Mouse (Mus musculus) limb, embryonic 15.5 days (tissue): Measurements from ENCODE around the gene Frmd4a. TPM values are rescaled to one million over a fixed set of nuclear protein-coding genes. Genes with fewer than 3 reads are reported as not detected.
A peak's percentile ranks its signal among the peaks of the same experiment; 100 is the strongest.

Experiments
- ATAC-seq: fragments of 200-750 bp; cut with Nextera tagmentation; 2 replicates; pipeline ENCODE4 v1.8.0; 2017; ENCODE audit warnings: low read depth, moderate TSS enrichment; ENCODE audit not compliant: insufficient number of reproducible peaks, low FRiP score, low TSS enrichment
- H3K27ac ChIP-seq: fragments of 300-500 bp; sonication (generic); 2 replicates; pipeline ENCODE4 v1.5.1; 2015; ENCODE audit warnings: moderate library complexity, mild to moderate bottlenecking, inconsistent platforms
- H3K27me3 ChIP-seq: fragments of 300-500 bp; sonication (generic); 2 replicates; pipeline ENCODE4 v1.6.1; 2015; ENCODE audit warnings: inconsistent platforms
- H3K36me3 ChIP-seq: fragments of 300-500 bp; sonication (generic); 2 replicates; pipeline ENCODE4 v1.6.1; 2015; ENCODE audit warnings: inconsistent platforms
- H3K4me1 ChIP-seq: fragments of 300-500 bp; sonication (generic); 2 replicates; pipeline ENCODE4 v1.6.1; 2015; ENCODE audit warnings: inconsistent platforms
- H3K4me2 ChIP-seq: fragments of 300-500 bp; sonication (generic); 2 replicates; pipeline ENCODE4 v1.6.1; 2015; ENCODE audit warnings: mild to moderate bottlenecking, inconsistent platforms
- H3K4me3 ChIP-seq: fragments of 300-500 bp; sonication (generic); 2 replicates; pipeline ENCODE4 v1.5.1; 2015; ENCODE audit warnings: mild to moderate bottlenecking, inconsistent platforms
- H3K9ac ChIP-seq: fragments of 300-500 bp; sonication (generic); 2 replicates; pipeline ENCODE4 v1.6.1; 2015; ENCODE audit warnings: inconsistent platforms
- H3K9me3 ChIP-seq: fragments of 300-500 bp; sonication (generic); 2 replicates; pipeline ENCODE4 v1.6.1; 2016; ENCODE audit warnings: inconsistent platforms
- WGBS: fragments of 180-500 bp; shearing (Covaris S2); methylation state at CpG from one replicate; pipeline ENCODE4 v1.1.7; 2015; 5-methylcytosine and 5-hydroxymethylcytosine counted together
- polyA plus RNA-seq: library from polyadenylated mRNA; unstranded; fragments of >200 nt; fragmentation: Nextera tagmentation; extraction: Ambion mirVana; gene quantifications from 2 replicates; pipeline ENCODE4 v1.2.1, GENCODE M21; 2015

Frmd4a gene
- polyA plus RNA-seq, result 29.6 and 34.1 TPM in 2 replicates

GRCm38 (mm10) chr2:4017528-4018288 is at the start of gene Frmd4a:
Gene Frmd4a, plus strand, starts transcription at chr2:4017717.
- no peak within 1 kb of the TSS for H3K4me3 ChIP-seq
- 19% methylated on average over 8 of the region's 8 CpGs for WGBS
- no peaks in the 10 kb centered on the region for H3K36me3 ChIP-seq
- no peak for ATAC-seq
- H3K4me2 ChIP-seq, result 0 out of 2 replicates have a peak within 1 kb of the TSS, but pooled peaks have one; percentile 19
- H3K9me3 ChIP-seq, result no peaks in the 10 kb centered on the region
- no peak within 1 kb of the TSS for H3K9ac ChIP-seq
- H3K27ac ChIP-seq, result no peak within 1 kb of the TSS
- H3K4me1 ChIP-seq, result peaks cover 7% of the 10 kb centered on the region
- no peaks in the 10 kb centered on the region for H3K27me3 ChIP-seq

GRCm38 (mm10) chr2:3988876-3989275 is 28.6 kb upstream of the Frmd4a start:
- Histone ChIP-seq H3K4me2 (no peak overlapping the region), H3K36me3 (no peaks in the 10 kb centered on the region), H3K4me1 (no peaks in the 10 kb centered on the region), H3K9ac (no peak overlapping the region), H3K27ac (no peak overlapping the region), H3K4me3 (no peak overlapping the region), H3K27me3 (no peaks in the 10 kb centered on the region), H3K9me3 (no peaks in the 10 kb centered on the region)
- WGBS, result 85% methylated on average over 7 of the region's 7 CpGs
- no peak for ATAC-seq

- no peak overlapping the region for H3K4me2 ChIP-seq
- 73% methylated on average over 1 of the region's 1 CpGs for WGBS
- ATAC-seq, result no peak
These were observed 27.1 kb upstream of the Frmd4a start for GRCm38 (mm10) chr2:3990431-3990830.

GRCm38 (mm10) chr2:4018431-4018876 is 937 bp downstream of the Frmd4a start:
- H3K4me3 ChIP-seq, result no peak overlapping the region
- H3K4me1 ChIP-seq, result peaks cover 7% of the 10 kb centered on the region
- H3K4me2 ChIP-seq, result 0 out of 2 replicates have a peak overlapping the region, but pooled peaks have one; percentile 19
- no peak overlapping the region for H3K27ac ChIP-seq
- H3K9me3 ChIP-seq, result no peaks in the 10 kb centered on the region
- H3K36me3 ChIP-seq, result no peaks in the 10 kb centered on the region
- 31% methylated on average over 11 of the region's 11 CpGs for WGBS
- peak; percentile 30; the same call in 1 of the 2 replicates for ATAC-seq
- H3K9ac ChIP-seq, result no peak overlapping the region
- no peaks in the 10 kb centered on the region for H3K27me3 ChIP-seq

More at GRCm38 (mm10) chr2:3990431-3990830, 27.1 kb upstream of the Frmd4a start:
- H3K27me3 ChIP-seq, result no peaks in the 10 kb centered on the region
- H3K36me3 ChIP-seq, result no peaks in the 10 kb centered on the region
- no peak overlapping the region for H3K9ac ChIP-seq
- H3K4me1 ChIP-seq, result no peaks in the 10 kb centered on the region
- no peak overlapping the region for H3K27ac ChIP-seq
- H3K4me3 ChIP-seq, result no peak overlapping the region
- H3K9me3 ChIP-seq, result no peaks in the 10 kb centered on the region

GRCm38 (mm10) chr2:4018909-4019308 is 1.4 kb downstream of the Frmd4a start:
- H3K9ac ChIP-seq, result no peak overlapping the region
- H3K4me3 ChIP-seq, result no peak overlapping the region
- H3K27me3 ChIP-seq, result no peaks in the 10 kb centered on the region
- peaks cover 7% of the 10 kb centered on the region for H3K4me1 ChIP-seq
- WGBS, result 43% methylated on average over 4 of the region's 4 CpGs
- H3K27ac ChIP-seq, result no peak overlapping the region
- ATAC-seq, result no peak
- H3K36me3 ChIP-seq, result no peaks in the 10 kb centered on the region
- H3K9me3 ChIP-seq, result no peaks in the 10 kb centered on the region
- H3K4me2 ChIP-seq, result no peak overlapping the region

GRCm38 (mm10) chr2:4024927-4025326 is 7.4 kb downstream of the Frmd4a start:
- H3K9ac ChIP-seq, result no peak overlapping the region
- no peaks in the 10 kb centered on the region for H3K36me3 ChIP-seq
- WGBS, result 33% methylated on average over 7 of the region's 7 CpGs
- no peak overlapping the region for H3K4me3 ChIP-seq
- no peak overlapping the region for H3K4me2 ChIP-seq
- no peak for ATAC-seq
- no peak overlapping the region for H3K27ac ChIP-seq
- no peaks in the 10 kb centered on the region for H3K9me3 ChIP-seq
- no peaks in the 10 kb centered on the region for H3K27me3 ChIP-seq
- 0 out of 2 replicates have a peak, but pooled peaks cover 2% of the 10 kb centered on the region for H3K4me1 ChIP-seq

- Histone ChIP-seq H3K4me3 (no peak overlapping the region), H3K27me3 (no peaks in the 10 kb centered on the region), H3K4me2 (no peak overlapping the region), H3K9ac (no peak overlapping the region), H3K9me3 (no peaks in the 10 kb centered on the region), H3K36me3 (no peaks in the 10 kb centered on the region), H3K27ac (no peak overlapping the region), H3K4me1 (0 out of 2 replicates have a peak, but pooled peaks cover 2% of the 10 kb centered on the region)
- no peak for ATAC-seq
- 34% methylated on average over 4 of the region's 4 CpGs for WGBS
These were observed 11.7 kb downstream of the Frmd4a start for GRCm38 (mm10) chr2:4029031-4029747.

- Histone ChIP-seq H3K9me3 (no peaks in the 10 kb centered on the region), H3K36me3 (no peaks in the 10 kb centered on the region), H3K4me2 (no peak overlapping the region), H3K27ac (no peak overlapping the region), H3K9ac (no peak overlapping the region), H3K4me1 (no peaks in the 10 kb centered on the region), H3K4me3 (no peak overlapping the region), H3K27me3 (no peaks in the 10 kb centered on the region)
- no peak for ATAC-seq
- 71% methylated on average over 4 of the region's 4 CpGs for WGBS
These were observed 18.7 kb downstream of the Frmd4a start for GRCm38 (mm10) chr2:4036153-4036589.

GRCm38 (mm10) chr2:4036651-4037117 is 19.2 kb downstream of the Frmd4a start:
- Histone ChIP-seq H3K36me3 (no peaks in the 10 kb centered on the region), H3K9me3 (no peaks in the 10 kb centered on the region), H3K9ac (no peak overlapping the region), H3K27me3 (no peaks in the 10 kb centered on the region), H3K27ac (no peak overlapping the region), H3K4me3 (no peak overlapping the region), H3K4me1 (no peaks in the 10 kb centered on the region), H3K4me2 (no peak overlapping the region)
- WGBS, result 91% methylated on average over 8 of the region's 8 CpGs
- no peak for ATAC-seq

- Histone ChIP-seq H3K4me1 (no peaks in the 10 kb centered on the region), H3K27ac (no peak overlapping the region), H3K4me3 (no peak overlapping the region), H3K27me3 (no peaks in the 10 kb centered on the region), H3K9me3 (no peaks in the 10 kb centered on the region), H3K4me2 (no peak overlapping the region), H3K9ac (no peak overlapping the region), H3K36me3 (no peaks in the 10 kb centered on the region)
- WGBS, result 18% methylated on average over 3 of the region's 3 CpGs
- no peak for ATAC-seq
These were observed 24.5 kb downstream of the Frmd4a start for GRCm38 (mm10) chr2:4042009-4042408.

GRCm38 (mm10) chr2:4055481-4055880 is 38.0 kb downstream of the Frmd4a start:
- Histone ChIP-seq H3K4me2 (no peak overlapping the region), H3K27ac (no peak overlapping the region), H3K9ac (no peak overlapping the region), H3K27me3 (no peaks in the 10 kb centered on the region), H3K9me3 (no peaks in the 10 kb centered on the region), H3K36me3 (no peaks in the 10 kb centered on the region), H3K4me3 (no peak overlapping the region), H3K4me1 (no peaks in the 10 kb centered on the region)
- no peak for ATAC-seq
- 74% methylated on average over 2 of the region's 2 CpGs for WGBS

- Histone ChIP-seq H3K27ac (no peak overlapping the region), H3K4me2 (no peak overlapping the region), H3K36me3 (no peaks in the 10 kb centered on the region), H3K4me3 (no peak overlapping the region), H3K4me1 (no peaks in the 10 kb centered on the region), H3K9ac (no peak overlapping the region), H3K9me3 (no peaks in the 10 kb centered on the region), H3K27me3 (no peaks in the 10 kb centered on the region)
- WGBS, result 45% methylated on average over 2 of the region's 2 CpGs
- no peak for ATAC-seq
These were observed 43.2 kb downstream of the Frmd4a start for GRCm38 (mm10) chr2:4060675-4061074.
